Mouse (Mus musculus) intestine, postnatal 0 days (tissue): Measurements from ENCODE around the gene Mrpl21. TPM values are rescaled to one million over a fixed set of nuclear protein-coding genes. Genes with fewer than 3 reads are reported as not detected.

Experiments
- ATAC-seq: fragments of 200-750 bp; cut with Nextera tagmentation; 2 replicates; pipeline ENCODE4 v1.8.0; 2017; ENCODE audit warnings: mild to moderate bottlenecking, moderate TSS enrichment, moderate library complexity
- H3K27ac ChIP-seq: fragments of 300-500 bp; sonication (generic); 2 replicates; pipeline ENCODE4 v1.5.1; 2014; ENCODE audit warnings: mild to moderate bottlenecking, low read depth, low read length, moderate library complexity
- H3K27me3 ChIP-seq: fragments of 300-500 bp; sonication (generic); replicated peaks from 2 replicates; pipeline ENCODE4 v1.6.1; 2014; ENCODE audit warnings: low read length, mixed read lengths; ENCODE audit not compliant: control insufficient read depth, insufficient read depth
- H3K36me3 ChIP-seq: fragments of 300-500 bp; sonication (generic); 2 replicates; pipeline ENCODE4 v1.6.1; 2014; ENCODE audit warnings: mild to moderate bottlenecking, moderate library complexity; ENCODE audit not compliant: control insufficient read depth, insufficient read depth
- H3K4me1 ChIP-seq: fragments of 300-500 bp; sonication (generic); replicated peaks from 2 replicates; pipeline ENCODE4 v1.6.1; 2014; ENCODE audit warnings: antibody characterized with exemption, low read length, mixed read lengths; ENCODE audit not compliant: control insufficient read depth, insufficient read depth
- H3K4me2 ChIP-seq: fragments of 300-500 bp; sonication (generic); replicated peaks from 2 replicates; pipeline ENCODE4 v1.6.1; 2014; ENCODE audit warnings: low read depth, mild to moderate bottlenecking, moderate library complexity
- H3K4me3 ChIP-seq: fragments of 300-500 bp; sonication (generic); 2 replicates; pipeline ENCODE4 v1.5.1; 2014; ENCODE audit warnings: low read depth, low read length
- H3K9ac ChIP-seq: fragments of 300-500 bp; sonication (generic); 2 replicates; pipeline ENCODE4 v1.6.1; 2014; ENCODE audit warnings: mild to moderate bottlenecking, low read depth, low read length
- H3K9me3 ChIP-seq: fragments of 300-500 bp; sonication (generic); 2 replicates; pipeline ENCODE4 v1.6.1; 2016; ENCODE audit warnings: mixed run types; ENCODE audit not compliant: control insufficient read depth
- CTCF ChIP-seq: sonication (generic); IDR thresholded peaks from 2 replicates; pipeline ENCODE4 v1.5.1; 2016; ENCODE audit warnings: low read depth, mild to moderate bottlenecking, control low read depth, antibody characterized with exemption, moderate library complexity
- WGBS: fragments of 180-500 bp; shearing (Covaris S2); extraction: QIAGEN DNeasy Blood & Tissue Kit; methylation state at CpG from one replicate; pipeline ENCODE4 v1.1.7; 2014; 5-methylcytosine and 5-hydroxymethylcytosine counted together
- polyA plus RNA-seq: library from polyadenylated mRNA; unstranded; fragments of >200 nt; fragmentation: Nextera tagmentation; extraction: Ambion mirVana; gene quantifications from 2 replicates; pipeline ENCODE4 v1.2.1, GENCODE M21; 2015

The Mrpl21 gene
- polyA plus RNA-seq, 1 experiment from 2014 or later: 75.1 TPM

DNA sequence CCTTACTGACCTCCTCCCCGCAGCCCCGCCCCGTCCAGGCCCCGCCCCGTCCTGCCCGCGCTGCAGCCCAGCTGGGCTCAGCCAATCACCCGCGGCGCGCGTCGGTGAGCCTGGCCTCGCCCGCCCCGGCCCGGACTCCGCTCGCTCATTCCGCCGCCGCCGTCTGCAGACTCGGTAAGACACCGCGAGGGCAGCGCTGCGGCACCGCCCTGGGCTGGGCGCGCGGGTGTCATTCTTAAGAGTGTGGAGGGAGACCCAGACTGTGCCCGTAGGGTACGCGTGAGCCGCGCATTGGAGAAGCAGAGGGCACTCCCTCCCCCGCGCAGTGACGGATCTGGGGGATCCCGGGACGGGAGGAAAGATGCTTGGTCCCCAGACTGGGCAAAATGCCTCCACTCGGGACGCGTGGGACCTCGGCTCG lies 40.5 kb downstream of the Mrpl21 start:
- no peaks in the 10 kb centered on the region for H3K36me3 ChIP-seq
- peak overlapping the region; percentile 94 for H3K4me2 ChIP-seq
- H3K27ac ChIP-seq: peak overlapping the region; percentile 92
- peak overlapping the region; percentile 86 for H3K9ac ChIP-seq
- peaks cover 23% of the 10 kb centered on the region for H3K4me1 ChIP-seq
- TF ChIP-seq CTCF: no peak
- H3K4me3 ChIP-seq: peak overlapping the region; percentile 83
- peak; percentile 71 for ATAC-seq
- no peaks in the 10 kb centered on the region for H3K9me3 ChIP-seq
- WGBS: 1% methylated on average over 47 of the region's 47 CpGs
- H3K27me3 ChIP-seq: no peaks in the 10 kb centered on the region

DNA sequence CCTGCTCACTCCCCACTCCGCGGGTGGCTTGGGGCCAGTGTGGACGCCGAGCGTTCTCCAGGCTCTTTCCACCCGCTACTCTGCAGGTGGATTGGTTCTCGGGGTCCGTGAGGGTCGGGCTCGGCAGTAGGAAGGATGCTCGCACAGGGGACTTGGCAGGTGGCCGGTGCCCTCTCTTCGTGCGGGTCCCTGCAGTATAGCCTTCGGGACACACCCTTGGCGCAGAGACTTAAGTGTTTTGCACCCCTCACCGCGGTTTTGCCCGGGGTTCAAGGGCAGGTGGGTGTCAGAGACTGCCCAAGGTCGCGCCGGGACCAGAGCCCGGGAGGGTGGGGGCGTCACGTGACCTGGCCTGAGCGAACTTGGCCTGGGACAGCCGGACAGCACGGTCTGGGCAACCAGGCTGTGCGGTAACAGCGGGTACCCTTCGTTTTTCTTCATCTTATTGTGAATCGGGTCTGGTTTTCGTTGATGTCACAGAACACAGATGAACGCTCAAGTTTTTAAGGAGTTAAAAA lies 41.1 kb downstream of the Mrpl21 start:
- peaks cover 23% of the 10 kb centered on the region for H3K4me1 ChIP-seq
- no peak for TF ChIP-seq CTCF
- peak overlapping the region; percentile 94 for H3K4me2 ChIP-seq
- H3K9ac ChIP-seq: peak overlapping the region; percentile 86
- WGBS: under 1% methylated on average over 34 of the region's 34 CpGs
- no peaks in the 10 kb centered on the region for H3K36me3 ChIP-seq
- no peaks in the 10 kb centered on the region for H3K27me3 ChIP-seq
- no peaks in the 10 kb centered on the region for H3K9me3 ChIP-seq
- no peak for ATAC-seq
- peak overlapping the region; percentile 83 for H3K4me3 ChIP-seq
- peak overlapping the region; percentile 92 for H3K27ac ChIP-seq

DNA sequence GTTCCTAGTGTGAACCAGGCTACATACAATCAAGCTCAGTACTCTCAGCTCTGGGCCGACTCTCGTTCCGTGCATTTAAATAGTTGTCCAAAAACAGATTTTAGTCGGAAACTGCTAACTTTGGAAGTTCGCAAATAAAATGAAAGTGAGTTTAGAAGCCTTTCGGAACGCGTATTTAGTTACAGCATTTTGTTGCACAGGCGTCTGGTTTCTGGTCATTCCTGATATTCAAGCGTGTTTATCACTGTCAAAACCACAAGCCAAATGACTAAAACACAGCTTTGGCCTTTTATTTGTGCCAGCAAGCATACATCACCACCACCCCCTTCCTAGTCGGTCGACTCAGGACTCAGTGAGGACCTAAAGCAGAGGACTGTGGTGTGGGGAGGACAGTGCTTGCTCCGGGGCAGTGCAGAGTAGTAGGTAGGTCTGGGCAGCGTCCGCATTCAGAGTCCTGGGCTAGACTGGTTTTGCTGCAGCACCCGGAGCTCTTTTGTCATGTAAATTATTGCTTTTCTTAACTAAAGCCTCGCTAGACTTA lies 41.6 kb downstream of the Mrpl21 start:
- Histone ChIP-seq H3K27ac (peak overlapping the region; percentile 92), H3K4me1 (peaks cover 23% of the 10 kb centered on the region), H3K36me3 (no peaks in the 10 kb centered on the region), H3K4me3 (peak overlapping the region; percentile 83), H3K27me3 (no peaks in the 10 kb centered on the region), H3K9ac (peak overlapping the region; percentile 86), H3K9me3 (no peaks in the 10 kb centered on the region), H3K4me2 (peak overlapping the region; percentile 94)
- no peak for ATAC-seq
- no peak for TF ChIP-seq CTCF
- WGBS: 4% methylated on average over 17 of the region's 17 CpGs

DNA sequence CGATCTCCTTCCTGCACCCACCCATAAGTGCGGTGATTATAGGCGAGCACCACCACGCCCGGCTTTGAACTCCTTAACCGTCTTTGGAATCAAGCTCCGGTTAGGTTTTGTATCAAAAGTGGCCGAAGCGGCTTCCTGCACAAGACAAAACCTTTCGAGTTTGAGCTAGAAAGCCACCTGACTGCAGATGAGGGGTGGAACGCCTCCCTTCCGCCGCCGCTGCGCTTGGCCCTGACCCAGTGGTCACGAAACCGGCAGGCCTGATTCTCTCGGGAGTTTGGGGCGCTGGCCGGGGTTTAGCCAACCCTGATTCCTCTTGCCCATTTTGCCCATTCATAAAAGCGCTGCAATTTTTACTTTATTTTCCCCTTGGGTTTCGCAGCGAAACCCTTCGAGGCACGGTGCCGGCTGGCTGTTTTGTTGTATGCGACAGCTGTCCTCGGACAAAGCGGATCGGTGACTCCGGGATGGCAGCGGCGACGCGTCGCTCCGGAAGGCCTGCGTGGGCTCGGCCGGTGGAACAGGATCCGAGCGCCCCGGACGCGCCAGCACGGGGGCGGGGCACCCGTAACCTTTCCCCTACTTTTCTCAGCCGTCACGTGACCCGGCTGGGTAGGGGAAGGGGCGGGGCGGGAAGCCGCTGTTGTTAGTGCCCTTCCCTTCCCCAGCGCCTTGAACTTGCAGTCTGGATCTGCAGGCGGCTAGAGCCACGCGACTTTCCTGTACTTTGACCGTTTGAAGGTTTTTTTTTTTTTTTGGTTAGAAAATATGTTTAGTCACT lies 42.4 kb downstream of the Mrpl21 start:
- Histone ChIP-seq H3K4me1 (peaks cover 29% of the 10 kb centered on the region), H3K27me3 (no peaks in the 10 kb centered on the region), H3K36me3 (no peaks in the 10 kb centered on the region), H3K27ac (peak overlapping the region; percentile 92), H3K4me3 (peak overlapping the region; percentile 83), H3K9me3 (no peaks in the 10 kb centered on the region), H3K9ac (peak overlapping the region; percentile 86), H3K4me2 (peak overlapping the region; percentile 94)
- no peak for TF ChIP-seq CTCF
- WGBS: under 1% methylated on average over 59 of the region's 59 CpGs
- ATAC-seq: peak; percentile 77

DNA sequence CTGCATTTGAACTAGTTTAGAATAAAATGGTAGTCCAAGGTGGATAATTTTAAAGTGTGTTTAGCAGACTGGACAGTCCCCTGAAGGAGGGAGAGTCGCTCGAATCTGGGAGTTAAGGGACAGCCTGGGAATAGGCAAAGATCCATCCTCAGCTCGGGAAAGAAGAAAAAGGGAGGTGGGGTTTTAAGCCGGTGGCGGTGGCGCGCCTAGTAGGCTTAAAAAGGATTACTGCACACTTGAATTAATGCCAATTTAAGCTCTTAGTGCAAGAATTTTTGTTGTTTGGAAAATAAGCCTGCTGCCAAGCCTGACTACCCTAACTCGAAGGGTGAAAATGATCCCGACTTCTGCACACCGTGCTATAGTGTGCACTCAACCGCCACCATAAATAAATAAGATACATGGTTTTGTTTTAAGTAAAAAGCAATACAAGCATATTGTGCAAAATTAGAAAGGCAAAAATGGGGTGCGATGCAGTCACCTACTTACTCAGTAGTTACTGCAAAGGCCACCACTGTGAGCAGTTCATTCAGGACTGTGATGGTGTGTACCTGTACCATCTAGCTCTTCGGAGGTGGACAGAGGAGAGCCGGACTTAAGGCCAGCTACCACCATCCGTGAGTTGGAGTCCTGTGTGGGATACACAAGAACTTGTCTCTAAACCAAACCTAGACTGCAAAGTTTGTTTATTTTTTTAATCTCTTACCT lies 43.2 kb downstream of the Mrpl21 start:
- H3K4me3 ChIP-seq: peak overlapping the region; percentile 83
- ATAC-seq: no peak

More for the DNA sequence above, 43.2 kb downstream of the Mrpl21 start:
- H3K4me1 ChIP-seq: peaks cover 29% of the 10 kb centered on the region
- H3K27me3 ChIP-seq: no peaks in the 10 kb centered on the region
- H3K4me2 ChIP-seq: peak overlapping the region; percentile 94
- H3K27ac ChIP-seq: peak overlapping the region; percentile 92
- H3K36me3 ChIP-seq: no peaks in the 10 kb centered on the region
- H3K9ac ChIP-seq: peak overlapping the region; percentile 86
- TF ChIP-seq CTCF: no peak
- no peaks in the 10 kb centered on the region for H3K9me3 ChIP-seq
- 28% methylated on average over 15 of the region's 15 CpGs for WGBS
